Mouse (Mus musculus): Measurements from ENCODE around the gene Akr7a5. TPM values are rescaled to one million over a fixed set of nuclear protein-coding genes. Genes with fewer than 3 reads are reported as not detected.
A peak's percentile ranks its signal among the peaks of the same experiment; 100 is the strongest.

Gene Akr7a5
- polyA plus RNA-seq, 1 experiment from 2014 or later: 158 TPM

- DNase-seq (ENCODE audit: low spot score): no peak
- Histone ChIP-seq H3K9me3 (no peaks in the 10 kb centered on the region), H3K27ac (replicated peaks) (no peak overlapping the region), H3K36me3 (replicated peaks) (no peaks in the 10 kb centered on the region), H3K4me3 (no peak overlapping the region), H3K4me1 (peaks cover 7% of the 10 kb centered on the region; the same call in 1 of the 2 replicates), H3K27me3 (replicated peaks; ENCODE audit: low read depth, poor library complexity, severe bottlenecking) (peaks cover 28% of the 10 kb centered on the region)
- WGBS: 56% methylated on average over 33 of the region's 33 CpGs
These were observed 27.6 kb downstream of the Akr7a5 start for GRCm38 (mm10) chr4:139338145-139338544.

- Histone ChIP-seq H3K27ac (replicated peaks) (no peak overlapping the region), H3K4me1 (peaks cover 7% of the 10 kb centered on the region; the same call in 1 of the 2 replicates), H3K4me3 (no peak overlapping the region), H3K9me3 (no peaks in the 10 kb centered on the region), H3K36me3 (replicated peaks) (peaks cover 23% of the 10 kb centered on the region), H3K27me3 (replicated peaks; ENCODE audit: low read depth, poor library complexity, severe bottlenecking) (peaks cover 21% of the 10 kb centered on the region)
- WGBS: 88% methylated on average over 4 of the region's 4 CpGs
- no peak for DNase-seq (ENCODE audit: low spot score)
These were observed 30.3 kb downstream of the Akr7a5 start for GRCm38 (mm10) chr4:139340835-139341234.

- no peak for DNase-seq (ENCODE audit: low spot score)
- Histone ChIP-seq H3K9me3 (no peaks in the 10 kb centered on the region), H3K36me3 (replicated peaks) (peaks cover 31% of the 10 kb centered on the region), H3K27me3 (replicated peaks; ENCODE audit: low read depth, poor library complexity, severe bottlenecking) (peaks cover 20% of the 10 kb centered on the region), H3K4me1 (peaks cover 6% of the 10 kb centered on the region; the same call in 1 of the 2 replicates), H3K27ac (replicated peaks) (no peak overlapping the region), H3K4me3 (no peak overlapping the region)
- 84% methylated on average over 7 of the region's 7 CpGs for WGBS
These were observed 31.2 kb downstream of the Akr7a5 start for GRCm38 (mm10) chr4:139341556-139342233.

GRCm38 (mm10) chr4:139343718-139344117, 33.2 kb downstream of the Akr7a5 start:
- Histone ChIP-seq H3K4me3 (no peak overlapping the region), H3K4me1 (no peaks in the 10 kb centered on the region), H3K27ac (replicated peaks) (no peak overlapping the region), H3K27me3 (replicated peaks; ENCODE audit: low read depth, poor library complexity, severe bottlenecking) (no peaks in the 10 kb centered on the region), H3K36me3 (replicated peaks) (peaks cover 51% of the 10 kb centered on the region), H3K9me3 (no peaks in the 10 kb centered on the region)
- WGBS: 81% methylated on average over 5 of the region's 5 CpGs
- DNase-seq (ENCODE audit: low spot score): no peak

- no peak for DNase-seq (ENCODE audit: low spot score)
- WGBS: 76% methylated on average over 23 of the region's 23 CpGs
- Histone ChIP-seq H3K4me1 (peaks cover 3% of the 10 kb centered on the region), H3K36me3 (replicated peaks) (peaks cover 69% of the 10 kb centered on the region), H3K27ac (replicated peaks) (no peak overlapping the region), H3K27me3 (replicated peaks; ENCODE audit: low read depth, poor library complexity, severe bottlenecking) (no peaks in the 10 kb centered on the region), H3K4me3 (no peak overlapping the region), H3K9me3 (no peaks in the 10 kb centered on the region)
These were observed 35.0 kb downstream of the Akr7a5 start for GRCm38 (mm10) chr4:139345416-139346019.

GRCm38 (mm10) chr4:139351931-139352711, 41.6 kb downstream of the Akr7a5 start, which contains the start of the genes Mrto4, Emc1 and Ubr4:
Gene Mrto4, minus strand, starts transcription at chr4:139352576.
Gene Emc1, plus strand, starts transcription at chr4:139352587.
Gene Ubr4, plus strand, starts transcription at chr4:139352609.
- peaks cover 71% of the 10 kb centered on the region for H3K36me3 ChIP-seq (replicated peaks)
- no peaks in the 10 kb centered on the region for H3K27me3 ChIP-seq (replicated peaks; ENCODE audit: low read depth, poor library complexity, severe bottlenecking)
- H3K27ac ChIP-seq (replicated peaks): peak within 1 kb of the TSS; percentile 100
- peaks cover 25% of the 10 kb centered on the region for H3K4me1 ChIP-seq
- no peaks in the 10 kb centered on the region for H3K9me3 ChIP-seq
- peak within 1 kb of the TSS; percentile 94 for H3K4me3 ChIP-seq
- under 1% methylated on average over 64 of the region's 64 CpGs for WGBS
- DNase-seq (ENCODE audit: low spot score): peak; percentile 89

- peaks cover 71% of the 10 kb centered on the region for H3K36me3 ChIP-seq (replicated peaks)
- no peaks in the 10 kb centered on the region for H3K27me3 ChIP-seq (replicated peaks; ENCODE audit: low read depth, poor library complexity, severe bottlenecking)
- H3K9me3 ChIP-seq: no peaks in the 10 kb centered on the region
- peak overlapping the region; percentile 100 for H3K27ac ChIP-seq (replicated peaks)
- 0% methylated on average over 7 of the region's 7 CpGs for WGBS
- peak overlapping the region; percentile 94 for H3K4me3 ChIP-seq
- H3K4me1 ChIP-seq: peaks cover 25% of the 10 kb centered on the region
- DNase-seq (ENCODE audit: low spot score): no peak
These were observed 42.3 kb downstream of the Akr7a5 start for GRCm38 (mm10) chr4:139352832-139353231.

GRCm38 (mm10) chr4:139357211-139357610, 46.7 kb downstream of the Akr7a5 start:
- Histone ChIP-seq H3K4me3 (no peak overlapping the region), H3K27ac (replicated peaks) (no peak overlapping the region), H3K36me3 (replicated peaks) (peaks cover 85% of the 10 kb centered on the region), H3K9me3 (no peaks in the 10 kb centered on the region), H3K27me3 (replicated peaks; ENCODE audit: low read depth, poor library complexity, severe bottlenecking) (no peaks in the 10 kb centered on the region), H3K4me1 (peaks cover 10% of the 10 kb centered on the region)
- WGBS: 93% methylated on average over 3 of the region's 3 CpGs
- DNase-seq (ENCODE audit: low spot score): no peak

GRCm38 (mm10) chr4:139360761-139361548, 50.4 kb downstream of the Akr7a5 start:
- DNase-seq (ENCODE audit: low spot score): no peak
- Histone ChIP-seq H3K9me3 (no peaks in the 10 kb centered on the region), H3K4me3 (no peak overlapping the region), H3K27ac (replicated peaks) (no peak overlapping the region), H3K36me3 (replicated peaks) (peaks cover 100% of the 10 kb centered on the region), H3K4me1 (no peaks in the 10 kb centered on the region), H3K27me3 (replicated peaks; ENCODE audit: low read depth, poor library complexity, severe bottlenecking) (no peaks in the 10 kb centered on the region)
- WGBS: 92% methylated on average over 11 of the region's 11 CpGs

GRCm38 (mm10) chr4:139367336-139367735, 56.8 kb downstream of the Akr7a5 start:
- Histone ChIP-seq H3K27me3 (replicated peaks; ENCODE audit: low read depth, poor library complexity, severe bottlenecking) (no peaks in the 10 kb centered on the region), H3K27ac (replicated peaks) (no peak overlapping the region), H3K4me1 (no peaks in the 10 kb centered on the region), H3K4me3 (no peak overlapping the region), H3K9me3 (no peaks in the 10 kb centered on the region), H3K36me3 (replicated peaks) (peaks cover 99% of the 10 kb centered on the region)
- WGBS: 96% methylated on average over 3 of the region's 3 CpGs
- DNase-seq (ENCODE audit: low spot score): no peak

Measured in embryonic facial prominence, embryonic 10.5 days (tissue).